Mouse (Mus musculus) kidney, adult 2 months (tissue): ENCODE data around the gene Mical3.

Experiments used
- CTCF ChIP-seq: fragments of 200-500 bp; conservative IDR thresholded peaks from 2 replicates; pipeline ENCODE4 v1.5.1; 2011; ENCODE audit warnings: low read depth, mild to moderate bottlenecking, control low read depth, low read length, moderate library complexity, mixed read lengths; ENCODE audit not compliant: insufficient read depth, insufficient read length
- POLR2A ChIP-seq: fragments of 200-500 bp; IDR thresholded peaks from one replicate; pipeline ENCODE4 v1.6.1; 2011; ENCODE audit warnings: low read depth, low read length, control low read depth

DNA sequence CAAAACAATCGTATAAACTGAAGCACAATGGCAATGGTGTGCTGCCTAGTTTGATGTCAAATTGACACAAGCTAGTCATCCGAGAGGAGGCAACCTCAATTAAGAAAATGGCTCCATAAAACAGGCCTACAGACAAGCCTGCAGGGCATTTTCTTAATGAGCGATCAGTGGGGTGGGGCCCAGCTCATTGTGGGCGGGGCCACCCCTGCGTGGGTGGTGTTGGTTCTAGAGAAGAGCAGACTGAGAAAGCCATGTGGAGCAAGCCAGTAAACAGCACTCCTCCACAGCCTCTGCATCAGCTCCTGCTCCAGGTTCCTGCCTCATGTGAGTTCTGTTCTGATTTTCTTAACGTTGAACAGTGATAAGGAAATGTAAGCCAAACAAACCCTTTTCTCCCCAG lies 6.4 kb upstream of the Mical3 start:
- TF ChIP-seq CTCF (no peak), POLR2A (no peak)
